Mouse (Mus musculus): ENCODE measurements around the gene Mum1.
"Not testable (repeated sequence)": the region's sequence is repeated elsewhere in the genome, so short reads cannot be mapped to it uniquely, and the experiment has no call there.

Mum1 gene

GRCm38 (mm10) chr10:80208248-80208647 lies 18.0 kb upstream of the Mum1 start:
- in situ Hi-C loops (cut with MboI, MseI) = no loop called here

GRCm38 (mm10) chr10:80208841-80209371 lies 17.3 kb upstream of the Mum1 start:
- in situ Hi-C loops (cut with MboI, MseI) = no loop called here

- in situ Hi-C loops (cut with MboI, MseI) = not testable (repeated sequence)
Observed at GRCm38 (mm10) chr10:80211547-80212103, 14.6 kb upstream of the Mum1 start.

GRCm38 (mm10) chr10:80215048-80215772 lies 11.0 kb upstream of the Mum1 start:
- in situ Hi-C loops (cut with MboI, MseI) = no loop called here

- in situ Hi-C loops (cut with MboI, MseI) = no loop called here
Observed at GRCm38 (mm10) chr10:80220676-80221075, 5.6 kb upstream of the Mum1 start.

GRCm38 (mm10) chr10:80223137-80223536 lies 3.1 kb upstream of the Mum1 start:
- in situ Hi-C loops (cut with MboI, MseI) = not testable (repeated sequence)

- in situ Hi-C loops (cut with MboI, MseI) = no loop called here
Observed at GRCm38 (mm10) chr10:80226071-80226415, 191 bp upstream of the Mum1 start.

GRCm38 (mm10) chr10:80227166-80227539 lies 919 bp downstream of the Mum1 start:
- in situ Hi-C loops (cut with MboI, MseI) = no loop called here

GRCm38 (mm10) chr10:80227877-80228775 lies 1.9 kb downstream of the Mum1 start:
- in situ Hi-C loops (cut with MboI, MseI) = no loop called here

GRCm38 (mm10) chr10:80236145-80236825 lies 10.1 kb downstream of the Mum1 start:
- in situ Hi-C loops (cut with MboI, MseI) = loop anchor here (10.0 kb wide), 1 partner anchor 819 kb away; no protein-coding TSS in a partner anchor

GRCm38 (mm10) chr10:80237020-80237419 lies 10.8 kb downstream of the Mum1 start:
- in situ Hi-C loops (cut with MboI, MseI) = loop anchor here (10.0 kb wide), 1 partner anchor 818 kb away; no protein-coding TSS in a partner anchor

- in situ Hi-C loops (cut with MboI, MseI) = loop anchor here (10.0 kb wide), 1 partner anchor 816 kb away; no protein-coding TSS in a partner anchor
Observed at GRCm38 (mm10) chr10:80238306-80238705, 12.1 kb downstream of the Mum1 start.

- in situ Hi-C loops (cut with MboI, MseI) = loop anchor here (5.0 to 10.0 kb wide), 3 partner anchors 62 to 815 kb away; partner anchors contain the start of genes Cnn2, Efna2 and Tmem259
Observed at GRCm38 (mm10) chr10:80239791-80240190, 13.6 kb downstream of the Mum1 start.

GRCm38 (mm10) chr10:80242088-80242487 lies 15.9 kb downstream of the Mum1 start:
- in situ Hi-C loops (cut with MboI, MseI) = loop anchor here (5.0 to 10.0 kb wide), 2 partner anchors 65 to 257 kb away; partner anchors contain the start of genes Cnn2, Efna2 and Tmem259

- in situ Hi-C loops (cut with MboI, MseI) = loop anchor here (5.0 to 10.0 kb wide), 2 partner anchors 65 to 258 kb away; partner anchors contain the start of genes Cnn2, Efna2 and Tmem259
Observed at GRCm38 (mm10) chr10:80242607-80243006, 16.4 kb downstream of the Mum1 start.

GRCm38 (mm10) chr10:80244791-80245399 lies 18.7 kb downstream of the Mum1 start:
- in situ Hi-C loops (cut with MboI, MseI) = loop anchor here (5.0 to 10.0 kb wide), 2 partner anchors 68 to 260 kb away; partner anchors contain the start of genes Cnn2, Efna2 and Tmem259

- in situ Hi-C loops (cut with MboI, MseI) = loop anchor here (10.0 kb wide), 1 partner anchor 261 kb away; the partner anchor contains the start of genes Cnn2 and Tmem259
Observed at GRCm38 (mm10) chr10:80245600-80245999, 19.4 kb downstream of the Mum1 start.

- in situ Hi-C loops (cut with MboI, MseI) = loop anchor here (10.0 kb wide), 1 partner anchor 263 kb away; the partner anchor contains the start of genes Cnn2 and Tmem259
Observed at GRCm38 (mm10) chr10:80247849-80248248, 21.6 kb downstream of the Mum1 start.

- in situ Hi-C loops (cut with MboI, MseI) = loop anchor here (10.0 kb wide), 1 partner anchor 264 kb away; the partner anchor contains the start of genes Cnn2 and Tmem259
Observed at GRCm38 (mm10) chr10:80248437-80248836, 22.2 kb downstream of the Mum1 start.

Data from T-helper 1 cell (primary cell).